Mouse (Mus musculus): ENCODE data around the gene Rbm10. TPM values are rescaled to one million over a fixed set of nuclear protein-coding genes. Genes with fewer than 3 reads are reported as not detected.

Rbm10 gene
- 10 to 100 TPM; 31.3 to 34.2 TPM for total RNA-seq (2021)
- long read RNA-seq, experiment 1, transcript Rbm10-203 (23 exons, 3,172 nt) = major isoform, 7 of 51 reads
- long read RNA-seq, experiment 1, partial matches to known transcripts = 30 of 51 reads
- long read RNA-seq, experiment 1, other reads (novel, unspliced or antisense) = 14 of 51 reads
- long read RNA-seq, experiment 2, transcript Rbm10-203 (23 exons, 3,172 nt) = major isoform, 14 of 44 reads
- long read RNA-seq, experiment 2, partial matches to known transcripts = 12 of 44 reads
- long read RNA-seq, experiment 2, other reads (novel, unspliced or antisense) = 15 of 44 reads

- DNase-seq = peak; percentile 81
Measured at GRCm38 (mm10) chrX:20617176-20617902, at the start of gene Rbm10, which contains the start of gene Ndufb11. Gene Rbm10, plus strand, starts transcription at chrX:20617503. Gene Ndufb11, minus strand, starts transcription at chrX:20617619.

- DNase-seq = peak; percentile 10
Measured at GRCm38 (mm10) chrX:20571024-20571423, 46.3 kb upstream of the Rbm10 start.

GRCm38 (mm10) chrX:20572683-20573082, 44.6 kb upstream of the Rbm10 start:
- DNase-seq = no peak

- DNase-seq = no peak
Measured at GRCm38 (mm10) chrX:20573927-20574326, 43.4 kb upstream of the Rbm10 start.

GRCm38 (mm10) chrX:20587968-20588367, 29.3 kb upstream of the Rbm10 start:
- DNase-seq = no peak

- no peak for DNase-seq
Measured at GRCm38 (mm10) chrX:20608500-20608899, 8.8 kb upstream of the Rbm10 start.

GRCm38 (mm10) chrX:20616861-20617175, 485 bp upstream of the Rbm10 start:
- DNase-seq = no peak

GRCm38 (mm10) chrX:20617903-20618399, 648 bp downstream of the Rbm10 start:
- DNase-seq = no peak

- no peak for DNase-seq
Measured at GRCm38 (mm10) chrX:20638141-20638540, 20.8 kb downstream of the Rbm10 start.

GRCm38 (mm10) chrX:20644780-20645179, 27.5 kb downstream of the Rbm10 start:
- peak; percentile 12 for DNase-seq

GRCm38 (mm10) chrX:20657593-20657992, 40.3 kb downstream of the Rbm10 start:
- DNase-seq = no peak

- DNase-seq = peak; percentile 79
Measured at GRCm38 (mm10) chrX:20658026-20658652, 40.8 kb downstream of the Rbm10 start, which contains the start of gene Uba1. Gene Uba1, plus strand, starts transcription at chrX:20658326.

- peak; percentile 13 for DNase-seq
Measured at GRCm38 (mm10) chrX:20658891-20659406, 41.6 kb downstream of the Rbm10 start.

GRCm38 (mm10) chrX:20662317-20662715, 45.0 kb downstream of the Rbm10 start:
- no peak for DNase-seq

GRCm38 (mm10) chrX:20662716-20663443, 45.6 kb downstream of the Rbm10 start:
- DNase-seq = peak; percentile 84

GRCm38 (mm10) chrX:20663444-20663790, 46.1 kb downstream of the Rbm10 start:
- peak; percentile 20 for DNase-seq

- peak; percentile 86 for DNase-seq
Measured at GRCm38 (mm10) chrX:20687519-20688067, 70.3 kb downstream of the Rbm10 start, which contains the start of gene Cdk16. Gene Cdk16, plus strand, starts transcription at chrX:20687954.

- DNase-seq = peak; percentile 88
Measured at GRCm38 (mm10) chrX:20688068-20688547, 70.8 kb downstream of the Rbm10 start.

GRCm38 (mm10) chrX:20688615-20689014, 71.3 kb downstream of the Rbm10 start:
- DNase-seq = peak; percentile 68

- no peak for DNase-seq
Measured at GRCm38 (mm10) chrX:20691566-20691965, 74.3 kb downstream of the Rbm10 start.

GRCm38 (mm10) chrX:20692616-20693015, 75.3 kb downstream of the Rbm10 start:
- no peak for DNase-seq

GRCm38 (mm10) chrX:20695842-20696241, 78.5 kb downstream of the Rbm10 start:
- no peak for DNase-seq

Data from adrenal gland, postnatal 10 days (tissue).